Mouse (Mus musculus) spleen, adult 18-20 months (tissue): ENCODE measurements around the gene Poc1b.

ENCODE experiments used
- DNase-seq, 2 experiments: peaks; one replicate each; pipeline ENCODE4 v3.0.0; 2022; ENCODE audit warnings: mixed read lengths in 2 of 2

Poc1b gene

DNA sequence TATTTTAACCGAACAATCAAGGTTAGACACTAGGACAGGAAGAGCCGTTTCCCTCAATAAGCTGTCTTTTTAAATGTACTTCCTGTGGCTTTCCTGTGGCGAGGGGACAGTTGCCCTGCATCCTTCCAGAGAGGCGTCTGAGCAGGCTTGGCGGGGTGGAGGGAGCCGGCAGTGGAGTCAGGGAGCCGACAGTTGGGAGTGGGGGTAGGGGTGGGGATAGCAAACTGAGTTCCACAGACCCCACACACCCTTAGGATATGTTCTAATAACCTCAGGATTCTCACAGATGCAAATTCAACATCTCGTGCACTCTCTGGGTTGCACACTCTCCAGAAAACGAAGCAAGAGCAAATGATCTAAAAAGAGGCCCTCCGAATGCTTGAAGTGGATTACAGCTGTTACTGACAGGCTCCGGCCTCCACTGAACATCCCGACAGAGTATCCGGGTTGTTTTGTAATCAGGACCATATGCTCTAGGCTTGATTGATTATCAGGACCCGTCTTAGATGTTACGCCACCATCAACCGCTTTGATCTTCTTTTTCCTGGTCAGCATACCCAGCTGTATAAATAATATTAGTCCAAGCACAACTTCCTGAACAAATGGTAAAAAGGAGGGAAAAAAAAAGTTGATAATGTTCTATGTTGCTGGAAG lies 122.3 kb downstream of the Poc1b start:
- peak in 1 of 2 experiments; percentile 10 for DNase-seq

DNA sequence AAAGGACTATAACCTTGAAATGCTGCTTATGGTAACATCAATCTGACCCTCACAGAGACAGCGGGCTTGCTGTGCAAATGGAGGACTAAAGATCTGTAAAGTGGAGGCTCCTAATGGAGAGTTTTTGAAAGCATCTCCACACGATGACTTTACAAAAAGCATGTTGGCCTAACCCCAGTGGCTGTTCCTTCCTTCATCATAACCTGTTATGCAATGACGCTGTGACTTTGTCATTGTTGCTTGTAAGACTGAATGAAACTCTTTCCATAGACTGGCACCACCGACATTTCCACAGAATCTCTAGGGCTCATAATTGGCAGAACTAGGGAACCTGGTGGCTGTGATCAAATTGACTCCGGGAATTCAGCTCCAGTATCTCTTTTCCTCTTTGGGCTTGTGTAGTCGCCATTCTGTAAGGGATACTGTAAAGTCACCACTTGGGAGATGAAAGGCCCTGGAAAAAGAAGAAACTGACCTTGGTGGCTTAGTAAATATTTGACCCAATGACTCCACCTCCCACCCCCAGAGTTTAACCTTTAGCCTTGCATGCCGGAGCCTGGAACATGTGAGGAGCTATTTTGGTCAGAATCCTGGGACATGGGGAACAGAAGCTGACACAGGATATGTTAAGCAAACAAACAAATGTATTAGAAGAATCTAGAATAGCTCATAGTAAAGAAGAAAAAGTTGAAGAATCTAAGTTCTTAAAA lies 125.8 kb downstream of the Poc1b start:
- DNase-seq: no peak

DNA sequence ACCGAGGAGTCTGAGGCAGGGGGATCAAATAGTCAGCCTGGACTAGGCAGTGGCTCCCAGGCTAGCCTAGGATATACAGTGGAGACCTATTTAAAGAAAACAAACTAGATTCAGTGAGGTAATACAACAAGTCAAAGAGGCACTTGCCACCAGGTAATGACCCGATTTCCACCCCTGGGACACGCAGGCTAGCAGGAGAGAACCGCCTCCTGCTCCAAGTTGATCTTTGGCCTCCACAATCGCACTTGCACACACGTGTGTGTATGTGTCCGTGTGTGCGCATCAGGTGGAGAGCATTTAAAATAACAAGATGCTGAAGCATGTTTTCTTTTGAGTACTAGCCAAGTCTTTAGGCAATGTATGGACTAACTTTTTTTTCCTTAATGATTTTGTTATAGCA lies 127.5 kb downstream of the Poc1b start:
- no peak for DNase-seq

DNA sequence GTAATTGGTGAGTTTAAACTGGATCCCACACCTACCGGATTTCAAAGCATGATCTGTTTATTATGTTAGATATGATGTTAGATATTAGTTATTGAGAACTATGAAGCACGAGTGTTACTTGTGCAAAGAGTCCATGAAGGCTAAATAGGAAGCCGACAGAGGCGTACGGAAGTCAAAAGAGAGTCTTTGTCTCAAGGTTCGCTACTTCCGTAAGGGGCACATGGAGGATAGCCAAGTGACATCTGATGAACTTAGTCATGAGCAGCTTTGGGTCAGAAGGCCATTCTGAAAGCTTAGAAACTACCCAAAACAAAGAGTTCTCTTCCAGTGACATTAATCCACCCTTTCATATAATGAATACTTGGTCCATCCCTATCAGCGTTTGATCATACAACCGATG lies 128.2 kb downstream of the Poc1b start:
- DNase-seq: no peak

DNA sequence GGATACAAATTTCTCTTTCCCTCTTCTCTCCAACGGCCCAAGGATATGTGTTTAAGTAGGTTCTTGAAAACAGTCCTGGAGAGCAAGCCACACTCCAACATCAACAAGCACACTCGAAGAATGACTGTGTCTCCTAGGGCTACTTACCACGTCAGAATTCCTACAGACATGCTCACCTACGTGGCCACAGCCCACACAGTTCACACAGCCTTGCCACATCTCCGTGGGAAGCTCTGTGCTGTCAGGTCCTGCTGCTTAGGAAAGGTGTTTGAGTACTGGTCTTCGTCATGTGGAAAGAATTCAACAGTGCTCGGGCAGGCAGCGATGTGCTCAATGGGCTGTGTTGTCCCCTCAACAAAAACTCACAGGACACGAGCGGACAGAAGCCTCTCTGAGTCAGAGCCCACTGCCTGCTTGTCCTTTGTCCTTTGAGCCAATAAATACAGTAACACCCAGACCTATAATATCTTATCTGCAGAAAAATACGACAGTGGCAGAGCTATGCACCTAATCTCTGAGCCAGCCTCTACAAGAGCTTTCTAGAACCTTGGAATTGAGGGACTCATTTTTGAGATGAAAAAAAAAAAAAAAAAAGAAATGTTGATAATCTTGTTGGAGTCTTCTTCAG lies 130.5 kb downstream of the Poc1b start:
- no peak for DNase-seq

DNA sequence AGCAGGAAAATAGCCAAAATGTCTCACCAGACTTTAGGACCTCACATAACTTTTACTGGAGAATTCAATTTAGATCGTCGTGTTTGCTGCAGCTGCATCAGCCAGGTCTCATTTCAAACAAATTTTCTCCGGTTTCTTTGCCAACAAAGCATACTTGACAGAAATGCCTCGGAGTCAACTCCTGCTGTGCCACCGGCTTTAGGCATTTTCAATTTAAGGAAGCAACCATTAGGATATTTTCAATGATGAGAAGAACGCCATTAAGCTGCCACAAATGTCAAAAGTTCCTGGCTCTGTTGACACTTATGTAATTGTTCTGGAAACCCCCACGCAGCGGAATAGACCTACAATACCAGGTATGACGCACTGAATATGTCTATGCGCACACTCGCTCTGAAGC lies 131.7 kb downstream of the Poc1b start:
- no peak for DNase-seq

DNA sequence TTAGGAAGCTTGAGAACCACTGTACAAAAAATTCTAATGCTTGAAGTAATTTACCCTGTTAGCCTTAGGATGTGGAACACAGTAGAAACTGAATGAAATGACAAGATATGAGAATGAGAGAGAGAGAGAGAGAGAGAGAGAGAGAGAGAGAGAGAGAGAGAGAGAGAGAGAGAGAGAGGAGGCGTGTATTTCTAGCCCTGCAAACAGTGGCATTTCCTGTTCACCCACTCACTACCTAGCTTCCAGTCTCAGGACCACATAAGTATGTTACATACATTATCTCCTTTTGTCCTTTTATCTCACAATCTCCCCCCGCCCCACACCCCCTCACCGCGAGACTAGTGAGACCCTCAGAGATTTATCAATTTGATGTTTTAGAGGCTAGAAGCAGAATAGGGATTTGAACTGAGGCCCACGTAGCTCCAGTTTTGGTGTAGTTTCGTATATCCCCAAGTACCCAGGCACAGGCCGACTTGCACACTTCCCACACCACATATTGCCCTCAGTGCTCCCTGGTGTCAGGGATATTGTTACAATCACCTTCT lies 134.5 kb downstream of the Poc1b start:
- DNase-seq: peak in 1 of 2 experiments; percentile 7

DNA sequence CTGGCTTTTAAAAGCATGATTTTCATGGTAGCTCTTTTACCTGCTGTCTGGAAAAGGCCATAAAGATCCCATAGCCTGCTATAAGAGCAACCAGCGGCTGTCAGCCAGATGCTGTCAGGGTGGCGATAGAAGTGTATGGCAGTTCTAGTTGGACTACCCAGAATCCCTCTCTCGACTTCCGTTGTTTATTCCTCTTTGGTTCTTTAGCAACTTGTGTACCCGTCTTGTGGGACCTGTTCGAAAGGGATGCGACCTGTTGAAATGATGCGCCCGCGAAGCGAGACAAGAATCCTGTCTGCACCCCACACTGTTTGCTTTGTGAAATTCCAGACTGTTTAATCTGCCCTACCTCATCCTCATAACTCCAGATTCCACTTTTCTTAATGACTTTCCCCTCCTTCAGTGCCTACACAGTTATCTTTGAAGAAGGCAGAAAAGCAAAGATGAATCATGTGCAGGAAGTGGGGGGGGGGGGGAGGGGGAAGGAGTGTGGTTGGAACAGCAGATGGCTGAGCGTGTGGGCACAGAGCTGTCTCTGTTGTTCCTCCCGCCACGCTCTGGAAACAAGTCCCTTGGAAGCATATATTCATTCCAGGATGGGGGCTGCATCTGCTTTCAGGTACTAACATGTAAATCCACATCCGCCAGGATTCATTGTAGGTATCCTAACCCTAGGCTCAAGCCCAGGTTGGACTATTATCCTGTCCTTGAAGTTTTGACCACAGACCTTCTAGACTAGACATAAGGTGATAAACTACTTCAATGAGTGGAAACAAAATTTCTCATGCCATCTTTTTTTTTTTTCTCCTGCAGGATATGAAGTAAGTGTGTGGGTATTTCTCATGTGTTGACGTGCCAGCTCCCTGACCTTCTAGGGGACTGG lies 135.2 kb downstream of the Poc1b start:
- DNase-seq: peak in 1 of 2 experiments; percentile 25

DNA sequence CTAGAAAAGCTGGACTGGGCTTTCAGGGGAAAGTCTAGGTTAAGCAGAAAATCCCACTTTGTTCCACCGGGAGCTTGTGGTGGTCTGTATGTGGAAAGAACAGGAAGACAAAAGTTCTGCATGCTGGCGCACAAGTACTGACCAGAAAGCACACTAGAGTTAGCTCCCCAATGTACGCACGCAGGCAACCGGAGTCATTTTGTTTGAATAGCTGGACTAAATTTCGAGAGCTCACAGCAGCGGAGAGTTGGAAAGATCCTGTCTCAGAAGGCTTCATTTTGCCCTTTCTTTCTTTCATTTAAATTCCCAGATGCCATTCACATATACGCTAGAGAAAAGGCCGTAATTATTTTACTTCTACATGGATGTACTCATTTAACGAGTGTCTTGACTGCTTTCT lies 135.9 kb downstream of the Poc1b start:
- DNase-seq: no peak

DNA sequence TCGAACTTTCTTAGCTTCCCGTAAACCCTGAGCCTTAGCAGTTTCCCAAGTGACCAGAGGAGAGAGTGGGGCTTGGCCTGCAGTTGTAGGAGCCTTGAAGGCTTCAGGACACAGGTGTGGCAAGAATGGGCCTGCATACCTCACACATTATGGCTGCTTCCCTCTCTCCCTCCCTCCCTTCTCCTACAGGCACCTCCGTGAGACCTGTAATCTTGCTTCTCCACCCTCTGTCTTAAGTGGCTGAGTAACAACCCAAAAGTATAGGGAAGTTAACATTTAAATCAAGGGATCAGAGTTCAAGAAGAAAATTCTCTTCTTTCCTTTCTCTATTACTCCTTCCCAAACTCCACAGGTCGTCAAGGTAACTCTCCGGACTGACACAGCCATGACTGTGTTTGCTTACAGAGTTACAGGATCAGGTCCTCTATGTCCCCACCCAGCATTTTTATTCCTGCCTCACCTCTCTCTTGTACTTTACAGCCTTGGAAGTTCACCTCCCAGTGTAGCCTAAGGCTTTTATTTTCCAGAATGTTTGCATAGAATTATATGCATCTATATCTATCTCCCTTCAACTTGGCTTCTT lies 137.2 kb downstream of the Poc1b start:
- no peak for DNase-seq

DNA sequence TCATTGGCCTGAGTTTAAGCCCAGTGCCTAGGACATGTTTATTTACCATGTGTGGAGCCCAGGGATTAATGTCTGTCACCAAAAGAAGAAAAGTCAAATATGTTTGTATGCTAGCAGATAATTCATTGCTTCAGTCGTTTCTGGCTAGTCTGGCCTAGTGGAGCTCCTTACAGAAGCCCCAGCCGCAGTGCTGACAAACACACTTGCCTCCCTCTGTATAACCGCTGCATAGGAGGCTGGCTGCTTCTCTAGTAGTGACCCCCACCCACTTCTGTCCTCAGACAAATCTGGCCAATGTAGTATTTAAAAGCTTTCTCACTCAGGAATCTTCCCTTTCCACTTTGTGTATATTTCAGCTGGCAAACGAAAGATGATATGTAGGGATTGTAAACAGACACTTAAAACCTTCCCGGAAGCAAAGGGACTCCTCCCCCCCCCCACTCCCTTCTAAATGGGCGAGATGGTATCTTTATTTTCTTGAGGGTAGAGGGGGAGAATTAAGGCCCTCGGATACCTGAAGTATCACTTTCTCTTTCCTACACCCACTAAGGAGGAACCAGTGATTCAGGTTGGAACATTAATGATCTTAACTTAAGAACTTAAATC lies 137.9 kb downstream of the Poc1b start:
- no peak for DNase-seq

DNA sequence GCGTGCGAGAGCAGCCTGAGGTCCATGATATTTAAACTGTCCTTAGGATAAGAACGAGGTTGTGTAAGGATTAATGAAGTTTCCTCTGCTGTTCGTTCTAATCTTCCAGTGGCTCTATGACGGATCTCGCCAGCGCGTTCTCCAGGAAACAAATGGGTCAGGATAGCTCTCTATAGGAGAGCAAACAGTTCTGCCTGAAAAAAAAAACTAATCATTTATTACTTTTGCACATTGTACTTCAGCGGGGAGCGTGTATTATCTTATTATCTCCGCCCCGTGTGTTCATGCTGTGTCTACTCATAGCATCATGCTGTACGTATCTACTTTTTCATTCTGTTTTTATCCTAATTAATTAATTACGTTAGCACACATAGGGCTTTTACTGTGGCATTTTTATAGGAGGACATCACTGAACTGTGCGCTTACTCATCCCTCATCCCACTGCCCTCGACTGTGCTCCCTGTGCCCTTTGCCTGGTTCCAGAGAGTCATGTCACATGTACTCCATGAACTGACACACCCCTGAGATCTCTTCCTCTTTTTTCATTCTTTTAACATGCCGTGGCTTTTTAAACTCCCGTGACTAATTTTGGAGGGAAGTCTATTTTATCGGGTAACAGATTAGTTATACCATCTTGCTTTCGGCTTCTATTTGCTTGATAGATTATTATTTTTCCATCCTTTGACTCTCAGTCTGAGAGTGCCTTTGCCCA lies 140.1 kb downstream of the Poc1b start:
- no peak for DNase-seq
